ENCODE assay signal across 7 mouse cellular contexts in the genomic region with DNA sequence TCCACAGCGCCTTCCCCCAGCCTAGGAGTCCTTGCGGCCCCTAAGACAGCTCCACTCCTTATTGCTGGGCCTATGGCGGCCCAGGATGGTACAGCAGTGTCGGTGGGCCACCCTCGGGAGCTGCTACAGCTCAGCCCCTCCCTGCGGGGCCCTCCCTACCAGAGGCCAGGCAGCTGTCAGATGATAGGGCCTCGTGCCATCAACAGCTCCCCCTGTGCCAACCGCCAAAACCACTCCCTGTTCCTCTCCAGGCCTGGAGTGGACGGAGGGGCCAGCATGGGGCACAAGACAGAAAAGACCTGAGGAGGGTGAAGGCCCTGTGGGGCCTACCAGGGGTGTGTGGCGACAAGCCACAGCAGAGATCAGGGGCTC.
DNase-seq lines count a peak whose midpoint lies in the region; ATAC-seq lines count a peak whose summit lies in the region.

No protein-coding gene starts in this region.

- H3K4me1 ChIP-seq in erythroblast, embryonic 14.5 days (ENCODE audit: control insufficient read depth), result peaks cover 58% of the 10 kb centered on the region
- peaks cover 80% of the 10 kb centered on the region for H3K4me1 ChIP-seq in lung, embryonic 16.5 days (replicated peaks; ENCODE audit: control insufficient read depth, insufficient read depth, low read length)

- H3K4me2 ChIP-seq in lung, embryonic 16.5 days (ENCODE audit: low read depth, low read length), result no peak overlapping the region

- H3K9me3 ChIP-seq in erythroblast, embryonic 14.5 days (ENCODE audit: control insufficient read depth, low read length), result no peaks in the 10 kb centered on the region
- no peaks in the 10 kb centered on the region for H3K9me3 ChIP-seq in lung, embryonic 16.5 days (ENCODE audit: control insufficient read depth, low read length)

- H3K9ac ChIP-seq in lung, embryonic 16.5 days (ENCODE audit: low read length), result peak overlapping the region; percentile 40; the same call in 1 of the 2 replicates

- peak overlapping the region; percentile 88 for H3K27ac ChIP-seq in lung, embryonic 16.5 days (ENCODE audit: low read length)

- H3K4me3 ChIP-seq in erythroblast, embryonic 14.5 days (replicated peaks), result peak overlapping the region; percentile 67
- H3K4me3 ChIP-seq in lung, embryonic 16.5 days (ENCODE audit: low read length), result no peak overlapping the region

- H3K36me3 ChIP-seq in erythroblast, embryonic 14.5 days (ENCODE audit: control insufficient read depth), result peaks cover 28% of the 10 kb centered on the region
- peaks cover 8% of the 10 kb centered on the region; the same call in 1 of the 2 replicates for H3K36me3 ChIP-seq in lung, embryonic 16.5 days (ENCODE audit: control insufficient read depth, insufficient read depth, low read length)

- H3K27me3 ChIP-seq in erythroblast, embryonic 14.5 days (ENCODE audit: control insufficient read depth), result no peaks in the 10 kb centered on the region
- H3K27me3 ChIP-seq in lung, embryonic 16.5 days (ENCODE audit: control insufficient read depth, insufficient read depth, low read depth, low read length), result no peaks in the 10 kb centered on the region

- ATAC-seq in hematopoietic stem cell, adult 5-6 weeks (replicated peaks in 1 of 2; ENCODE audit: insufficient read depth in 1 of 2, low FRiP score in 2 of 2, low TSS enrichment in 1 of 2, low read depth in 1 of 2, poor library complexity in 2 of 2, severe bottlenecking in 2 of 2), result peak; percentile 47 to 63
- ATAC-seq in lung, embryonic 16.5 days (ENCODE audit: low read depth), result no peak

- WGBS in lung, embryonic 16.5 days, result 53% methylated on average over 10 of the region's 10 CpGs

- peak; percentile 69 for DNase-seq in c-Kit-positive CD71-positive TER-119-positive erythroid progenitor cells, embryonic 14.5 days (ENCODE audit: low spot score)
- no peak for DNase-seq in layer of hippocampus, adult 18-20 months (ENCODE audit: low spot score in 2 of 2)
- no peak for DNase-seq in cerebellum, postnatal 14 days
- DNase-seq in embryo, embryonic 9.5 days (ENCODE audit: extremely low spot score), result no peak
